Mouse (Mus musculus) kidney, postnatal 0 days (tissue): ENCODE results near the gene Cpt1b. TPM values are rescaled to one million over a fixed set of nuclear protein-coding genes. Genes with fewer than 3 reads are reported as not detected.

ENCODE experiments used
- ATAC-seq: fragments of 200-750 bp; cut with Nextera tagmentation; replicated peaks from 2 replicates; pipeline ENCODE4 v1.8.0; 2017; ENCODE audit warnings: low read depth, moderate number of reproducible peaks, moderate TSS enrichment, moderate library complexity; ENCODE audit not compliant: low FRiP score
- DNase-seq: peaks from one replicate; pipeline ENCODE4 v3.0.0-alpha.2; 2016; ENCODE audit warnings: low spot score
- H3K27ac ChIP-seq: fragments of 300-500 bp; sonication (generic); 2 replicates; pipeline ENCODE4 v1.5.1; 2014; ENCODE audit warnings: mild to moderate bottlenecking
- H3K27me3 ChIP-seq: fragments of 300-500 bp; sonication (generic); 2 replicates; pipeline ENCODE4 v1.6.1; 2014; ENCODE audit warnings: low read length, mixed read lengths; ENCODE audit not compliant: insufficient read depth
- H3K36me3 ChIP-seq: fragments of 300-500 bp; sonication (generic); 2 replicates; pipeline ENCODE4 v1.6.1; 2014; ENCODE audit warnings: low read length, mixed read lengths; ENCODE audit not compliant: insufficient read depth
- H3K4me1 ChIP-seq: fragments of 300-500 bp; sonication (generic); replicated peaks from 2 replicates; pipeline ENCODE4 v1.6.1; 2014; ENCODE audit warnings: antibody characterized with exemption, low read length, mixed read lengths; ENCODE audit not compliant: insufficient read depth
- H3K4me2 ChIP-seq: fragments of 300-500 bp; sonication (generic); 2 replicates; pipeline ENCODE4 v1.6.1; 2014; ENCODE audit warnings: mild to moderate bottlenecking, low read length, moderate library complexity, mixed read lengths
- H3K4me3 ChIP-seq: fragments of 300-500 bp; sonication (generic); replicated peaks from 2 replicates; pipeline ENCODE4 v1.5.1; 2014; ENCODE audit warnings: low read depth, low read length
- H3K9ac ChIP-seq: fragments of 300-500 bp; sonication (generic); 2 replicates; pipeline ENCODE4 v1.6.1; 2014; ENCODE audit warnings: low read depth, low read length
- H3K9me3 ChIP-seq: fragments of 300-500 bp; sonication (generic); replicated peaks from 2 replicates; pipeline ENCODE4 v1.6.1; 2016; ENCODE audit warnings: low read length, inconsistent platforms, mixed read lengths
- CTCF ChIP-seq: IDR thresholded peaks from 2 replicates; pipeline ENCODE4 v1.5.1; 2016; ENCODE audit warnings: antibody characterized with exemption, low read depth, mild to moderate bottlenecking, moderate library complexity
- WGBS: fragments of 180-500 bp; shearing (Covaris S2); extraction: QIAGEN DNeasy Blood & Tissue Kit; methylation state at CpG from one replicate; pipeline ENCODE4 v1.1.7; 2014; 5-methylcytosine and 5-hydroxymethylcytosine counted together
- polyA plus RNA-seq: library from polyadenylated mRNA; unstranded; fragments of >200 nt; fragmentation: Nextera tagmentation; extraction: Ambion mirVana; gene quantifications from 2 replicates; pipeline ENCODE4 v1.2.1, GENCODE M21; 2015

Cpt1b gene
- polyA plus RNA-seq, 1 experiment from 2014 or later, result 23.7 TPM

DNA sequence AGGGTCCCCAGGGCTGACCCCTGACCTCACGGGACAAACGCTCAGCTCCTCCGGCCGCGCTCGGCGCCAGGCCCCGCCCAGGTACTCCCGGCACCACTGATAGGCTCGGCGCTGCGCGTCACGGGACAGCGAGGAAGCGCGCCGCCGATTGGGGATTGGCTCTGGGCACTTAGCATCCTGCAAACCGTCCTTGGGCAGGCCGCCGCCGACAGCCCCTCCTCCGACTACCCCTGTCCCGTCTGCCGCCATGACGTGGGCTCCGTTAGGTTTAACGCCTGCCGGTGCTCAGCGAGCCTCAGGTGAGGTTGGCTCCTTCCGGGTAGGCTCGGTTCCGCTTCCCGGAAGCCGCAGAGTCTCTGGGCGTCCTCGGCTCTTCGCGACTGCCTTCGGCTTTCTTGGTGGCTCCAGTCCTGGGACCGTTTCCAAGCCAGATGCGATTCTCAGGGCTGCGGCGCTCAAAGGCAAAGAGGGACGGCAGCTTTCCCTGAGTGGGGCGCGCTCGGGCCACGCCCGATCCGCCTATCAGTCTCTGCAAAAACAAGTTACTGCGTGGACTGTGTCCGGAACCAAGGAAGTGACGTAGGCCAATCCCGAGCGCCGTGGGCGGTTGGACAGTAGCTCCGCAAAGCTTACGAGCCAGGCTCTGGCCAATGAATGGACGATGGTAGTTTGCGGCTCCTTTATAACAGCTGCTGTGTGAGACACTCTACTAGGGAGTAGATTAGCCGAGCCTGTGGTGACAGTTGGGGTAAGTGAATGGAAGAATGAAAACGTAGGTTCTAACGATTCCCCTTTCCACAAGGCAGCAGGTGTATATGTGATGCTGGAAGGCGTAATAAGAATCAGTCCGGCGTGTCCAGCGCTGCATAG is 3.9 kb upstream of the Cpt1b start, which contains the start of the genes C730034F03Rik, Gm44502 and Chkb:
Gene C730034F03Rik (plus strand): TSS at position 238 of the 870 bp plus-strand sequence.
Gene Gm44502 (minus strand): TSS at position 345 of the 870 bp plus-strand sequence.
Gene Chkb (minus strand): TSS at position 557 of the 870 bp plus-strand sequence.
- TF ChIP-seq CTCF, result no peak

DNA sequence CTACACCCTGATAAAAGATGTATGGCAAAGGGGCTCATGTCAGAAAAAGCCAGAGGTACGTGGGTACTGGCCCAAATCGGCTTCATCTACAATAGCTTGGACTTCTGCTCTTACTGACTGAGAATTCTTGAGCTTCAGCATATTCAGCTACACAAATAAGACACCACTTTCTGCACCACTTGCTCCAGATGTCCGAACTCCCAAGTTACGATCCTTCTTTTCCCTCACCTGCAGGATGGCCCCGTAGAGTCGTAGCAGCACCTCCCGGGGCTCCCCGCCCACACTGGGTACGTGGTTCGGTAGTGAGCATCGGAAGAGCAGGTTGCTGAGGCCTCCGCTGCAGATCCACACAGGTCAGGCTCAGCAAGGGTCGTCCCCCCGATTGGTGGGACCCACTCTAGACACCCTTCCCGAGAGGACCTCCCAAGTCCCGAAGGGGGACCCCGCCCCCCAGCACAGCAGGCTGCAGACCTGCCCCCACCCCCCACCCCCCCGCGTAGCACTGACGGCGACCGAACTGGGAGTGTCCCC is 3.2 kb upstream of the Cpt1b start:
- 5% methylated on average over 22 of the region's 22 CpGs for WGBS
- DNase-seq (no peak), ATAC-seq (peak; percentile 37)
- peaks cover 9% of the 10 kb centered on the region; the same call in 1 of the 2 replicates for H3K36me3 ChIP-seq
- H3K4me1 ChIP-seq, result peaks cover 18% of the 10 kb centered on the region; the same call in 1 of the 2 replicates
- no peak for TF ChIP-seq CTCF
- H3K27me3 ChIP-seq, result no peaks in the 10 kb centered on the region
- H3K9me3 ChIP-seq, result no peaks in the 10 kb centered on the region
- H3K4me3 ChIP-seq, result peak overlapping the region; percentile 68
- peak overlapping the region; percentile 75 for H3K9ac ChIP-seq
- H3K27ac ChIP-seq, result peak overlapping the region; percentile 20; the same call in 1 of the 2 replicates
- peak overlapping the region; percentile 73 for H3K4me2 ChIP-seq

More for the DNA sequence above, 3.9 kb upstream of the Cpt1b start, which contains the start of the genes C730034F03Rik, Gm44502 and Chkb:
- H3K27ac ChIP-seq, result peak within 1 kb of the TSS; percentile 96
- H3K4me2 ChIP-seq, result peak within 1 kb of the TSS; percentile 73
- peak within 1 kb of the TSS; percentile 75 for H3K9ac ChIP-seq
- peaks cover 9% of the 10 kb centered on the region; the same call in 1 of the 2 replicates for H3K36me3 ChIP-seq
- peak within 1 kb of the TSS; percentile 68 for H3K4me3 ChIP-seq
- DNase-seq, result peak; percentile 96
- H3K4me1 ChIP-seq, result peaks cover 18% of the 10 kb centered on the region; the same call in 1 of the 2 replicates
- H3K27me3 ChIP-seq, result no peaks in the 10 kb centered on the region
- no peaks in the 10 kb centered on the region for H3K9me3 ChIP-seq
- under 1% methylated on average over 70 of the region's 70 CpGs for WGBS
- ATAC-seq, result peak; percentile 91

DNA sequence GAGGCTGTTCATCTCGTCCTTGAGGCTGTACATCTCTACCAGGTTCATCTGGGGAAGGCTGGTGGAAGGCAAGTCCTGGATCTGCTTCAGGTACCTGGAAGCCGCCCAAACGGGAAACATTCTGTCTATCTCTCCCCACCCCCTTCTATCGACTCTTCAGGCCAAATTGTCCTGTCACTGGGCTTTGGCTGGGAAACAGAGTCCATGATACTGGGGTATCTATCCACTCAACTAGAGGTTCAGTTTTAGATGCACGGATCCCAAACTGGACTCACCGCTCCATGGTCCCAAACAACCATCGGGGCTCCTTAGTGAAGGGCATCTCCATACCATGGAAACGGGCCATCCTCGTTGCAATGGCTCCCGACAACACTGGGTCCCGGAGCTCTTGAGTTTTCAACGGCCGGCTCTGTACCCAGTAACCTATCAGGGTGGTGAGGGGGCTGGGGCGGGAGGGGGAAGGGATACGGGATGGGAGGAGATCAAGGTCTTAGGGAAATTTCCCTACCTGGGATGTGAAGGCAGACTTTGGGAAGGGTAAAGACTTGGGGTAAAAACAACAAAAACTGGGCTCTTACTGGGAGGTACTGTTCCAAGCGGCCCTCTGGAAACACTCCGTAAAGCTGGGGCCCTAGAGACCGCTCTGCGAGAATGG is 2.6 kb upstream of the Cpt1b start:
- peak overlapping the region; percentile 75; the same call in 1 of the 2 replicates for H3K9ac ChIP-seq
- no peak for DNase-seq
- ATAC-seq, result no peak

DNA sequence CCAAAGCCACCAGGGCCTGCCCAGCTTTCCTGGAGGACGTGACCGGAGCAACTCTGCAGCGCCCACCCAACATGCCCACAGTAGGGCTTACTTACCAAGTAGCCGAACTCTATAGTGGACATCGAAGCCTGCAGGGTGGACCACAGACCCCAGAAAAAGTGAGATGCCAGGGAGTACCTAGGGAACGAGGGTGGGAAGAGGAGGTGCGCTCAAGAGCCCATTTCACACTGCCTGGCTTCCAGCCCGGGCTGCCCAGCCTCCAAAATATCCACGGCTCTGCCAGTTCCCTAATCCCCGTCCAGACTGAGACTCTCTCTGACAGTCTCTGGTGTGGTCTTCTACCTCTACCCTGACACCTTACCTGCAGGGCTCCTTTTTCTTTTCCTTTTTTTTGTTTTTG is 1.1 kb upstream of the Cpt1b start:
- Histone ChIP-seq H3K4me3 (no peak overlapping the region), H3K4me2 (no peak overlapping the region), H3K27me3 (no peaks in the 10 kb centered on the region), H3K9ac (no peak overlapping the region), H3K27ac (no peak overlapping the region), H3K36me3 (peaks cover 9% of the 10 kb centered on the region; the same call in 1 of the 2 replicates), H3K9me3 (no peaks in the 10 kb centered on the region), H3K4me1 (peaks cover 18% of the 10 kb centered on the region; the same call in 1 of the 2 replicates)
- DNase-seq (no peak), ATAC-seq (no peak)
- TF ChIP-seq CTCF, result no peak
- 95% methylated on average over 10 of the region's 10 CpGs for WGBS

More for the DNA sequence above, 2.6 kb upstream of the Cpt1b start:
- no peak overlapping the region for H3K27ac ChIP-seq
- peak overlapping the region; percentile 68 for H3K4me3 ChIP-seq
- WGBS, result 87% methylated on average over 19 of the region's 19 CpGs
- H3K4me1 ChIP-seq, result peaks cover 18% of the 10 kb centered on the region; the same call in 1 of the 2 replicates
- TF ChIP-seq CTCF, result no peak
- peaks cover 9% of the 10 kb centered on the region; the same call in 1 of the 2 replicates for H3K36me3 ChIP-seq
- H3K27me3 ChIP-seq, result no peaks in the 10 kb centered on the region
- peak overlapping the region; percentile 73 for H3K4me2 ChIP-seq
- no peaks in the 10 kb centered on the region for H3K9me3 ChIP-seq

DNA sequence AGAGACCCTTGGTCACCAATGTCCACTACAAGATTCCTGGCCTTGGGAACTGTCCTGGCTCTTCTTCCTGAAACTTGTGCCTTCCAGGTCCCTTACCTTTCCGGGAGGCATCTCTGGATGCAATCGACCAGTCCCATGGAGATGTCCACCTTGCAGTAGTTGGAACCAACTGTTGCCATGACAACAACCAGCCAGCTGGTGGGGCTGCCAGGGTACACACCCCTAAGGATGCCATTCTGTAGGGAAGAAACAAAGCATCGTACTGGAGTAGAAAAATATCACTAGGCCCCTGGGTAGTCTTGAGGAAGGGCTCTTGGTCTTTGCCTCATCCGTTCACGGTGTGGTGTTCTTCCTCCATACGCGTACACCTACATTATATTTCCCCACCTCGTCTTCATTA is 1.0 kb downstream of the Cpt1b start:
- Histone ChIP-seq H3K36me3 (peaks cover 9% of the 10 kb centered on the region; the same call in 1 of the 2 replicates), H3K9me3 (no peaks in the 10 kb centered on the region), H3K9ac (no peak overlapping the region), H3K27ac (no peak overlapping the region), H3K4me1 (peaks cover 15% of the 10 kb centered on the region; the same call in 1 of the 2 replicates), H3K4me3 (no peak overlapping the region), H3K27me3 (no peaks in the 10 kb centered on the region), H3K4me2 (0 out of 2 replicates have a peak overlapping the region, but pooled peaks have one; percentile 34)
- DNase-seq, result no peak
- TF ChIP-seq CTCF, result no peak
- WGBS, result 85% methylated on average over 8 of the region's 8 CpGs
- ATAC-seq, result no peak
